Mouse (Mus musculus) intestine, embryonic 14.5 days (tissue): ENCODE measurements around the gene Traf3ip1. TPM values are rescaled to one million over a fixed set of nuclear protein-coding genes. Genes with fewer than 3 reads are reported as not detected.

Source experiments
- ATAC-seq: fragments of 200-750 bp; cut with Nextera tagmentation; replicated peaks from 2 replicates; pipeline ENCODE4 v1.8.0; 2017; ENCODE audit warnings: low read depth, moderate number of reproducible peaks, moderate TSS enrichment, moderate library complexity; ENCODE audit not compliant: low FRiP score, low TSS enrichment
- DNase-seq: peaks from one replicate; pipeline ENCODE4 v3.0.0-alpha.2; 2018; ENCODE audit warnings: low spot score
- H3K27ac ChIP-seq: fragments of 300-500 bp; sonication (generic); 2 replicates; pipeline ENCODE4 v1.5.1; 2014; ENCODE audit warnings: low read depth, mild to moderate bottlenecking, control low read depth
- H3K27me3 ChIP-seq: fragments of 300-500 bp; sonication (generic); replicated peaks from 2 replicates; pipeline ENCODE4 v1.6.1; 2014; ENCODE audit warnings: low read length, control low read depth; ENCODE audit not compliant: control insufficient read depth, insufficient read depth
- H3K36me3 ChIP-seq: fragments of 300-500 bp; sonication (generic); 2 replicates; pipeline ENCODE4 v1.6.1; 2014; ENCODE audit warnings: low read length, control low read depth; ENCODE audit not compliant: control insufficient read depth, insufficient read depth
- H3K4me1 ChIP-seq: fragments of 300-500 bp; sonication (generic); replicated peaks from 2 replicates; pipeline ENCODE4 v1.6.1; 2014; ENCODE audit warnings: low read length, control low read depth, mixed read lengths; ENCODE audit not compliant: control insufficient read depth, insufficient read depth
- H3K4me2 ChIP-seq: fragments of 300-500 bp; sonication (generic); 2 replicates; pipeline ENCODE4 v1.6.1; 2014; ENCODE audit warnings: low read length
- H3K4me3 ChIP-seq: fragments of 300-500 bp; sonication (generic); 2 replicates; pipeline ENCODE4 v1.5.1; 2014; ENCODE audit warnings: low read depth, low read length, control low read depth, mixed read lengths
- H3K9ac ChIP-seq: fragments of 300-500 bp; sonication (generic); 2 replicates; pipeline ENCODE4 v1.6.1; 2014; ENCODE audit warnings: mild to moderate bottlenecking, low read length
- H3K9me3 ChIP-seq: fragments of 300-500 bp; sonication (generic); 2 replicates; pipeline ENCODE4 v1.6.1; 2016; ENCODE audit warnings: low read length, control low read depth; ENCODE audit not compliant: control insufficient read depth
- WGBS: fragments of 180-500 bp; shearing (Covaris S2); extraction: QIAGEN DNeasy Blood & Tissue Kit; methylation state at CpG from one replicate; pipeline ENCODE4 v1.1.7; 2014; 5-methylcytosine and 5-hydroxymethylcytosine counted together
- polyA plus RNA-seq: library from polyadenylated mRNA; unstranded; fragments of >200 nt; fragmentation: Nextera tagmentation; extraction: Ambion mirVana; gene quantifications from 2 replicates; pipeline ENCODE4 v1.2.1, GENCODE M21; 2014

Traf3ip1 gene
- polyA plus RNA-seq, 1 experiment from 2014 or later: 5.9 TPM

DNA sequence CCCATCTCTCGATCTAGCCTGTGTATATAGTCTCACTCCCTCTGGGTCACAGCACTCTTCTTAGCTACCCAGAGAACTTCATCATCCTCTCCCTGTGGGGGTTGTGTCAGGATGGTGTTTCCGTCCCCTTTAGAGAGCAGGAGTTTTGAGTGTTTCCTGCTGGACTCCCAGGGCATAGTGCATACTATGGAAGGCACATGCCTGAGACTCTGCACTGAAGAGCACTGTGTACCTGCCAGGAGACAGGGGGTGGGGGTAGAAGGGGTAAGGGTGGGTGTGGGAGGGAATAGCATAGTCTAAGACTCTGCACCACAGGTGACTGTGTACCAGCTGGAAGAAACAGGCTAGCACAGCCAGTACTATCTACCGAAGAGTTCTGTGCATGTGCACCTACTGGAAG, 40.1 kb upstream of the Traf3ip1 start:
- DNase-seq (no peak), ATAC-seq (no peak)
- WGBS: 68% methylated on average over 3 of the region's 3 CpGs
- peaks cover 51% of the 10 kb centered on the region for H3K4me1 ChIP-seq
- no peak overlapping the region for H3K9ac ChIP-seq
- no peaks in the 10 kb centered on the region for H3K9me3 ChIP-seq
- H3K4me2 ChIP-seq: no peak overlapping the region
- H3K4me3 ChIP-seq: no peak overlapping the region
- no peak overlapping the region for H3K27ac ChIP-seq
- H3K27me3 ChIP-seq: no peaks in the 10 kb centered on the region
- peaks cover 8% of the 10 kb centered on the region for H3K36me3 ChIP-seq

DNA sequence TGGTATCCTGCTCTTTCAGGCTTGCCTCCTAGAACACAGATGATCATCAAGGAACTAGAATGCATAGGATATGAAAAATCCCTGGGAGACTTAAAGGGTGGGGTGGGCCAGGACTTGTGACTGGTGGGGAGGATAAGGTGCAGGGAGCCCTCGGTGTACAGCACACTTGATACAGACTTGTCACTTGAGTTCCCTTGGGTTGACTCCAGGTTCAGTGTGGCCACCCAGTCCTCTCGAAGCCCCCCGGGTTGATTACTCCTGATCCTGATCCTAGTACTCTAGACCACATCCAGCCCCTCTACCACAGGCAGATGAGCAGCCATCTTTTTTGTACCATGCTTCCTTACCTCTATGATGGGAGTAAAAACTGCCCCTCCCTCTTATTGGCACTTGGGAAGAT, 39.5 kb upstream of the Traf3ip1 start:
- Histone ChIP-seq H3K4me3 (no peak overlapping the region), H3K9ac (no peak overlapping the region), H3K36me3 (peaks cover 2% of the 10 kb centered on the region; the same call in 1 of the 2 replicates), H3K4me1 (peaks cover 55% of the 10 kb centered on the region), H3K9me3 (no peaks in the 10 kb centered on the region), H3K27me3 (no peaks in the 10 kb centered on the region), H3K27ac (peak overlapping the region; percentile 95; the same call in 1 of the 2 replicates), H3K4me2 (no peak overlapping the region)
- DNase-seq (no peak), ATAC-seq (no peak)
- 95% methylated on average over 3 of the region's 3 CpGs for WGBS

- Histone ChIP-seq H3K9ac (peak overlapping the region; percentile 36), H3K4me2 (peak overlapping the region; percentile 82), H3K27ac (peak overlapping the region; percentile 95), H3K4me1 (peaks cover 59% of the 10 kb centered on the region), H3K36me3 (no peaks in the 10 kb centered on the region), H3K27me3 (no peaks in the 10 kb centered on the region), H3K9me3 (no peaks in the 10 kb centered on the region), H3K4me3 (no peak overlapping the region)
- DNase-seq: no peak
- ATAC-seq: no peak
- WGBS: 13% methylated on average over 7 of the region's 7 CpGs
Observed at GRCm38 (mm10) chr1:91455661-91456161, 38.7 kb upstream of the Traf3ip1 start.

DNA sequence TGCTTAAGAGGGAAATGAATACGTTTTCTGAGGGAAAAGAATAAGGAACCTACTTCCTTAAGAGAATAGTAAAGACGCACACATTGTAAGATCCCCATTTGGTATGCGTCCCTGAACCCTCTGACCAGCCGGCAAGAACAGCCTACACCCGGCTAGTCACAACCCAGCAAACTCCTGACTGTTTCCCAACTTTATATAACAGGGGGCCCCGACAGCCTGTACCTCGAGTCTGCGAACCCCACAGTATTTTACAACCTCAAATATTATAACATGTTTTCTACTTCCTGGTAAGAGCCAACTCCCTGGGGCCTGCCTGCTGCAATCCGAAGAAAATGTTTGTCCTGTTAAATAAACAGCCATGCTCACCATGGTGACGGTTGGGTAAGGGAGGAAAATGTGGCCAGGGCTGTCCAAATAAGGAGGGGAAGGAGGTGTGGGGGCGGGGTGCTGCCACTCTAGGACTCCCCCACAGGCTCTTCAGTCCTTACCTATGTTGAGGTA, 38.1 kb upstream of the Traf3ip1 start:
- Histone ChIP-seq H3K4me3 (no peak overlapping the region), H3K4me1 (peaks cover 58% of the 10 kb centered on the region), H3K27ac (peak overlapping the region; percentile 95), H3K27me3 (no peaks in the 10 kb centered on the region), H3K9me3 (no peaks in the 10 kb centered on the region), H3K36me3 (no peaks in the 10 kb centered on the region), H3K4me2 (peak overlapping the region; percentile 82), H3K9ac (peak overlapping the region; percentile 36)
- DNase-seq (peak; percentile 80), ATAC-seq (peak; percentile 32)
- WGBS: 10% methylated on average over 11 of the region's 11 CpGs

- Histone ChIP-seq H3K27me3 (no peaks in the 10 kb centered on the region), H3K27ac (peak overlapping the region; percentile 95), H3K9ac (no peak overlapping the region), H3K36me3 (no peaks in the 10 kb centered on the region), H3K4me2 (peak overlapping the region; percentile 82), H3K9me3 (no peaks in the 10 kb centered on the region), H3K4me3 (no peak overlapping the region), H3K4me1 (peaks cover 50% of the 10 kb centered on the region)
- DNase-seq (no peak), ATAC-seq (no peak)
- 84% methylated on average over 4 of the region's 4 CpGs for WGBS
Observed at GRCm38 (mm10) chr1:91457116-91457515, 37.3 kb upstream of the Traf3ip1 start.

DNA sequence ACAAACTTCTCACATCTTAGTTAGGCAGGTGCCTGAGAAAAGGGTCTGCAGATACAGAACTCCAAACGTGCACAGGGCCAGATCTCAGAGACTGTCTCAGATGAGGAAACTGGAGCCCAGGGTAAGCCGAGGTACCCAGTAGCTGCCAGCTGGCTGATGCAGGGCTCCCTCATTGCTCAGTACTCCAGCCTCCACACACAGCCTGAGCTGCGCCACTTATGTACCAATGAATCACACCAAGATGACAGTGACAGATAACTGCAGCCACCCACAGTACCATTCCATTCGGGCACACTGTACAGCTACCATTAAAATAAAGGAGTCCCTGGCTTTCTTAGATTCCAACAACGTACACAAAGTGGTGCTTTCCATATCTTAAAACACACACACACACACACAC, 36.7 kb upstream of the Traf3ip1 start:
- Histone ChIP-seq H3K27ac (peak overlapping the region; percentile 95), H3K4me1 (peaks cover 49% of the 10 kb centered on the region), H3K4me3 (peak overlapping the region; percentile 70), H3K36me3 (no peaks in the 10 kb centered on the region), H3K9ac (0 out of 2 replicates have a peak overlapping the region, but pooled peaks have one; percentile 69), H3K4me2 (peak overlapping the region; percentile 82), H3K9me3 (no peaks in the 10 kb centered on the region), H3K27me3 (no peaks in the 10 kb centered on the region)
- WGBS: 34% methylated on average over 5 of the region's 5 CpGs
- no peak for ATAC-seq
- no peak for DNase-seq

GRCm38 (mm10) chr1:91458223-91458861, 36.1 kb upstream of the Traf3ip1 start:
- DNase-seq: peak; percentile 70
- H3K27ac ChIP-seq: peak overlapping the region; percentile 95
- H3K9ac ChIP-seq: peak overlapping the region; percentile 69
- 10% methylated on average over 8 of the region's 8 CpGs for WGBS
- H3K4me2 ChIP-seq: peak overlapping the region; percentile 82
- no peaks in the 10 kb centered on the region for H3K36me3 ChIP-seq
- peaks cover 49% of the 10 kb centered on the region for H3K4me1 ChIP-seq
- peak overlapping the region; percentile 70 for H3K4me3 ChIP-seq
- H3K27me3 ChIP-seq: no peaks in the 10 kb centered on the region
- no peaks in the 10 kb centered on the region for H3K9me3 ChIP-seq
- ATAC-seq: 0 out of 2 replicates have a peak, but pooled peaks have one; percentile 5

DNA sequence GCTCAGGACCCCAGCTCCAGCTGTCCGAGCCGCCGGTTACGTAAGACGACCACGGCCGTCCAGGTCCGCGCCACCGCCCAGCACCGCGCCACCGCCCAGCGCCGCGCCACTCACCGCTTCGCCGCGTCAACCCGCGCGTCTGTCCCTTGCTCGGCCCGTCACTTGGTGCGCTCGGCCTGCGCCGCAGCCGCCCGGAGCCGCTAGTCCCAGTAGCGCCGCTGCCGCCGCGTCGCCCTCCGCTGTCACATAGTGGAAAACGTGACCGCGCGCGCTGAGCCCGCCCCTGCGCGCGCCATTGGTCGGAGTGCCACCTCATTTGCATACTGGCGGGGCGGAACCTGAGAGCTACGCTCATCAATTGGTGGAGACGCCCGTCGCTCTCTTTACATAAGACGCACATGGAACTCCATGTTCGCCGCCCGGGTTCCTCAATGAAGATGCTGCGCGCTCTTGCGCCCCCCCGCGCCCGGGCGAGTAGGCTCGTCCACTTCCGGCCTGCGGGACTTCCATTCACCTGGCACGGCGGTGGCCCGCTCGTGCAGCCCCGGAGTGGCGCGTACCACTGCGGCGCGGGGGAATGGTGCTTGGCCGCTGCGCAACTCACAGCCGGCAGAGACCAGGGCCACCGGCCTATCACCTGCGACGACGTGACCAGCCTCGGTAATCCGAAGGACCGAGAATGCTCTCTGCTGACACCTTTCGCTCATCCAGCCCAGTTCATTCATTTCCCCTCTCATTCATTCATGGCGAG, 35.2 kb upstream of the Traf3ip1 start, which contains the start of gene Per2:
TSS of gene Per2 (minus strand) at position 266 of the 751 bp plus-strand sequence.
- DNase-seq (peak; percentile 99), ATAC-seq (peak; percentile 93)
- Histone ChIP-seq H3K4me2 (peak within 1 kb of the TSS; percentile 82), H3K9ac (peak within 1 kb of the TSS; percentile 69), H3K27ac (peak within 1 kb of the TSS; percentile 95), H3K4me3 (peak within 1 kb of the TSS; percentile 70), H3K36me3 (no peaks in the 10 kb centered on the region), H3K27me3 (no peaks in the 10 kb centered on the region), H3K9me3 (no peaks in the 10 kb centered on the region), H3K4me1 (peaks cover 45% of the 10 kb centered on the region)
- under 1% methylated on average over 91 of the region's 91 CpGs for WGBS
